Mouse (Mus musculus) hindbrain, embryonic 16.5 days (tissue): ENCODE results near the gene Atp2c2. TPM values are rescaled to one million over a fixed set of nuclear protein-coding genes. Genes with fewer than 3 reads are reported as not detected.
A peak's percentile ranks its signal among the peaks of the same experiment; 100 is the strongest.

Experiments
- ATAC-seq: fragments of 200-750 bp; cut with Nextera tagmentation; 2 replicates; pipeline ENCODE4 v1.8.0; 2017; ENCODE audit warnings: moderate TSS enrichment, moderate library complexity
- H3K27ac ChIP-seq: fragments of 300-500 bp; sonication (generic); 2 replicates; pipeline ENCODE4 v1.5.1; 2014; ENCODE audit warnings: low read depth, mild to moderate bottlenecking, control low read depth, low read length, moderate library complexity
- H3K27me3 ChIP-seq: fragments of 300-500 bp; sonication (generic); replicated peaks from 2 replicates; pipeline ENCODE4 v1.6.1; 2014; ENCODE audit warnings: low read length; ENCODE audit not compliant: control insufficient read depth, insufficient read depth
- H3K36me3 ChIP-seq: fragments of 300-500 bp; sonication (generic); 2 replicates; pipeline ENCODE4 v1.6.1; 2014; ENCODE audit warnings: mild to moderate bottlenecking, low read length, moderate library complexity, mixed read lengths; ENCODE audit not compliant: control insufficient read depth, insufficient read depth
- H3K4me1 ChIP-seq: fragments of 300-500 bp; sonication (generic); 2 replicates; pipeline ENCODE4 v1.6.1; 2014; ENCODE audit warnings: low read depth, low read length; ENCODE audit not compliant: control insufficient read depth, insufficient read depth
- H3K4me2 ChIP-seq: fragments of 300-500 bp; sonication (generic); 2 replicates; pipeline ENCODE4 v1.6.1; 2014; ENCODE audit warnings: mild to moderate bottlenecking, low read length, control low read depth, moderate library complexity
- H3K4me3 ChIP-seq: fragments of 300-500 bp; sonication (generic); 2 replicates; pipeline ENCODE4 v1.5.1; 2014; ENCODE audit warnings: mild to moderate bottlenecking, low read length, control low read depth, moderate library complexity
- H3K9ac ChIP-seq: fragments of 300-500 bp; sonication (generic); 2 replicates; pipeline ENCODE4 v1.6.1; 2014; ENCODE audit warnings: low read depth, mild to moderate bottlenecking, control low read depth, low read length, moderate library complexity
- H3K9me3 ChIP-seq: fragments of 300-500 bp; sonication (generic); 2 replicates; pipeline ENCODE4 v1.6.1; 2014; ENCODE audit warnings: mild to moderate bottlenecking, low read length, moderate library complexity; ENCODE audit not compliant: control insufficient read depth
- WGBS: fragments of 180-500 bp; shearing (Covaris S2); extraction: QIAGEN DNeasy Blood & Tissue Kit; methylation state at CpG from one replicate; pipeline ENCODE4 v1.1.7; 2014; 5-methylcytosine and 5-hydroxymethylcytosine counted together
- polyA plus RNA-seq: library from polyadenylated mRNA; unstranded; fragments of >200 nt; fragmentation: Nextera tagmentation; extraction: Ambion mirVana; gene quantifications from 2 replicates; pipeline ENCODE4 v1.2.1, GENCODE M21; 2015

Gene Atp2c2
- polyA plus RNA-seq, 1 experiment from 2014 or later, result 0.49 TPM

DNA sequence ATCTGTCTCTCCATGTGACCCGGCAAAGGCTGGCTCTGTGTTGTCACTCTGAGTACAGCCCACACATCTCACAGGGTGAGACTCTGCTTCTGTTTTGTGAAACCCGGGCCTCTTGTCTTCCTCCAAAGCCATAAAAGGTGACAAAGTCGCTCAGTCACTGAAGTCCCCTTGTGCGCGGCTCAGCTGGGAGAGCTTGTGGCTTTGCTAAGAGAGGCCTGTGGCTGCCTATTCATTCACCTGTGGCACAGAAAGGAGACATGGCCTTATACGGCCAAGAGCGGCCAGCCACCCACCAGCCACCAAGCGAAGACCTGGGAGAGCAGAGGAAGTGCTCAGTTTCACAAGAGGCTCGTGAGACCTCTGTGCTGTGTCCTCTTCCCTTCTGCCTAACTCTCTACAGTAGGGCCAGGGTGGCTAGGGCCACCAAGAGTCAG, 84.3 kb downstream of the Atp2c2 start:
- Histone ChIP-seq H3K27me3 (no peaks in the 10 kb centered on the region), H3K9me3 (no peaks in the 10 kb centered on the region), H3K4me1 (no peaks in the 10 kb centered on the region; the same call in none of the 2 replicates), H3K36me3 (no peaks in the 10 kb centered on the region), H3K9ac (no peak overlapping the region), H3K4me3 (no peak overlapping the region), H3K4me2 (no peak overlapping the region), H3K27ac (no peak overlapping the region)
- ATAC-seq, result no peak
- 49% methylated on average over 9 of the region's 9 CpGs for WGBS

DNA sequence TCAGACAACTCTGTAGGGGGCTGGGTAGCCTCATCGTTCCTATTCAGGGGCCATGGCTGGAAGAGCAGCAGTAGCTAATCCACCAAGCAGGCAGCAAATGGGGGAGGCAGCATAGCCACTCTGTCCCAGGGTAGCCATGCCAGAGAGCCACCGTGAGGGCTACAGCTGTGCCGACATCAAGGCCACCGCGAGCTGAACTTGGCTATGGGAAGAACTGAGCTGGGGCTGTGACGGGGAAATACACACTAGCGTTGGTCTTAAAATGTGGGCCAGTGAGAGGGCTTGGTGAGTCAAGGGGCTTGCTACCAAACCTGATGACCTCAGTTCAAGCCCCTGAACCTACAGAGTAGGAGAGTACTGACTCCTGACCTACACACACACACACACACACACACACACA, 84.9 kb downstream of the Atp2c2 start:
- ATAC-seq, result no peak
- Histone ChIP-seq H3K27ac (no peak overlapping the region), H3K9me3 (no peaks in the 10 kb centered on the region), H3K27me3 (no peaks in the 10 kb centered on the region), H3K4me1 (no peaks in the 10 kb centered on the region; the same call in none of the 2 replicates), H3K4me2 (no peak overlapping the region), H3K9ac (no peak overlapping the region), H3K4me3 (no peak overlapping the region), H3K36me3 (no peaks in the 10 kb centered on the region)
- WGBS, result 68% methylated on average over 7 of the region's 7 CpGs

DNA sequence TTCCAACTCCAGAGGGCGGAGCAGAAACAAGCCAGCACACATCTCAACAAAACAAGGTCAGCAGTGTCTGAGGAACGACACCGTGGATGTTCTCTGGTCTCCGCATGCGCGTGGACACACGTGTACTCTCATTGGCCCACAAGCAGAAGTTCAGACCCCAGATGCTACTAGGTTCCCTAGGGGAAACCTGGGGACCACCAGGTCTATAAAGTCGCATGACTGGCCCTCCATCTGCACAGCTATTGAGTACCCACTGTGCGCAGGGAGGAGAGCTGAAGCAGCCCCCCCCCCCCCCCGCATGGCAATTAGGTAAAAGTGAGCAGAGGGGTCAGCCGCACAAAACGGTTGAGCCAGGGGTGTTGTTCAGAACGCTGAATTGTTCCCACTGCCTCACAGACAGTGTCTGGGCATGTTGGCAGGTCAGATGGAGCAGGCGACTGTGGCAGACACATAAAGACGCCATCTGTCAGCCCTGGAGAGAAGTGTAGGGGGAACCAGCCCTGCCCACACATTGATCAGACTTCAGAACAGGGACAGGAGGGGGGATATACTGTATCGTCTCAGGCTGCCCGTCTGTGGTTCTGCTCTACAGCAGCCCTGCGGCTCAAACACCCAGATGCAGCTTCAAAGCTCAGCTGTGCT, 86.1 kb downstream of the Atp2c2 start:
- Histone ChIP-seq H3K27me3 (no peaks in the 10 kb centered on the region), H3K9me3 (no peaks in the 10 kb centered on the region), H3K4me2 (peak overlapping the region; percentile 11; the same call in 1 of the 2 replicates), H3K4me1 (peaks cover 4% of the 10 kb centered on the region), H3K36me3 (no peaks in the 10 kb centered on the region), H3K27ac (no peak overlapping the region), H3K4me3 (no peak overlapping the region), H3K9ac (peak overlapping the region; percentile 1; the same call in 1 of the 2 replicates)
- 17% methylated on average over 17 of the region's 18 CpGs for WGBS
- ATAC-seq, result peak; percentile 49

DNA sequence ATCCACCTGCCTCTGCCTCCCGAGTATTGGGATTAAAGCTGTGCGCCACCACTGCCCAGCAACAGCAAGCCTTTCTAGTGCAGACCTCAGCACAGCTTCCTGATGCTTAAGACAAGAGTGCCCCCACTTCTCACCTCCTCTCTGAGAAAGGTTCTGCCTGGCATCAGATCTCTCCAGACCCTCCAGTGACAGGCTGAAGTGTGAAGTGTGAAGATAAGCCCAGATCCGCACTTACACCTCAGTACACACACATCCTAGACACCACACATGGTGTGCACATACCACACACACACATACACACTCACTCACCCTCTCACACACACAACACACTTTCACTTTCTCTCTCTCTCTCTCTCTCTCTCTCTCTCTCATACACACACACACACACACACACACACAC, 87.1 kb downstream of the Atp2c2 start:
- 84% methylated on average over 3 of the region's 3 CpGs for WGBS
- H3K36me3 ChIP-seq, result no peaks in the 10 kb centered on the region
- no peak for ATAC-seq
- no peak overlapping the region for H3K9ac ChIP-seq
- no peaks in the 10 kb centered on the region for H3K9me3 ChIP-seq
- no peak overlapping the region for H3K4me2 ChIP-seq
- no peak overlapping the region for H3K4me3 ChIP-seq
- peaks cover 12% of the 10 kb centered on the region for H3K4me1 ChIP-seq
- no peaks in the 10 kb centered on the region for H3K27me3 ChIP-seq
- no peak overlapping the region for H3K27ac ChIP-seq

DNA sequence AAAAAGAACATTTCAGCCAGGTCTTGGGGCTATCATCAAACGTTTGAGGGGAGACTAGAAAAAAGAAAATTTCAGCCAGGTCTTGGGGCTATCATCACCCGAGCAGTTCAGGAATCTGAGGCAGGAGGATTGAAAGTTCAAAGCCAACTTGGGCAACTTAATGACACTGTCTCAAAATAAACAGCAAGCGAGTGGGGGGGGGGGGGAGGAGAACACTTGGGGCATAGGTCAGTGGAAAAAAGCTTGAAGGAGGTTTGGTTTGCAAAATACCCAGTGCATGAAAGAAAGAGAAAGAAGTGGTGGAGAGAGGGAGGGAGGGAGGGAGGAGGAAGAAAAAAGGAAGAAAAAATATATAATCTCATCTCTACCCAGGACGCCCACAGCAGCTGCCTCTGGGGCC, 87.5 kb downstream of the Atp2c2 start:
- 54% methylated on average over 4 of the region's 4 CpGs for WGBS
- Histone ChIP-seq H3K4me1 (peaks cover 15% of the 10 kb centered on the region), H3K36me3 (no peaks in the 10 kb centered on the region), H3K27ac (no peak overlapping the region), H3K27me3 (no peaks in the 10 kb centered on the region), H3K9ac (0 out of 2 replicates have a peak overlapping the region, but pooled peaks have one; percentile 22), H3K4me3 (no peak overlapping the region), H3K4me2 (no peak overlapping the region), H3K9me3 (no peaks in the 10 kb centered on the region)
- ATAC-seq, result no peak

DNA sequence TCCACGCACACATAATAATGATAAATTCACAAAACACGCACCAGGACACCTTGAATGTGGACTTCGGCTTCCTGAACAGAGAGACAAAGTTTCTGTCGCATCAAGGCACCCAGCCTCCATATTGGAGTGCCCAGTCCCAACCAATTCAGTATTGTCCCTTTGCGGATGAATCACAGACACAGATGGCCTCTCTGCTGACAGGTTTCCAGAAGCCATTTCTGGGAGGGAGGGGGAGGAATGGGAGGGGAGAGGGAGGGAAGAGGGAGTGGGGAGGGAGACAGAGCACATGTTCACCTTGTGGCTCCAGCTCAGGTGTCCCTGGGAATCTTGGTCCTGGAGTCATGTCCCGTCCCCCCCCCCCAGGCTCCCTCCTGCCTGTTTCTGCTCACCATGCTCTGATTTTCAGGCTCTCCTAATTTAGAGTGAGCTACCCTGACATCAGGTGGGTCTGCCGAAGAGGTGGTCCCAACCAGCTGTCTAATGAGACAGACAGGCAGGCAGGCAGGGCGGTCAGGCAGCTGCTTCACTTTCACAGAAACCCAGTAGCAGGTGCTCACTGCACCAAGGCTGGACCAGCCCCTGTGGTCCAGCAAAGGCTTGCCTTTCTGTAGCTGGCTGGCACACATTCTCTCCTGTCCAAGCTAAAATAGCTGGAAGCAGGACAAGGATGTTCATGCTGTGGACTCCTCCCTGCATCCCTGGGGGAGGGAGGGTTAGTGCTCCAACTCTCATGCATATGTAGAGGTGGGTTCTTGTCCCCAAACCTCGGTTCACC, 89.0 kb downstream of the Atp2c2 start:
- Histone ChIP-seq H3K9ac (no peak overlapping the region), H3K27ac (no peak overlapping the region), H3K4me1 (peaks cover 15% of the 10 kb centered on the region), H3K9me3 (no peaks in the 10 kb centered on the region), H3K4me3 (no peak overlapping the region), H3K27me3 (no peaks in the 10 kb centered on the region), H3K36me3 (no peaks in the 10 kb centered on the region), H3K4me2 (no peak overlapping the region)
- WGBS, result 70% methylated on average over 9 of the region's 9 CpGs
- ATAC-seq, result no peak

DNA sequence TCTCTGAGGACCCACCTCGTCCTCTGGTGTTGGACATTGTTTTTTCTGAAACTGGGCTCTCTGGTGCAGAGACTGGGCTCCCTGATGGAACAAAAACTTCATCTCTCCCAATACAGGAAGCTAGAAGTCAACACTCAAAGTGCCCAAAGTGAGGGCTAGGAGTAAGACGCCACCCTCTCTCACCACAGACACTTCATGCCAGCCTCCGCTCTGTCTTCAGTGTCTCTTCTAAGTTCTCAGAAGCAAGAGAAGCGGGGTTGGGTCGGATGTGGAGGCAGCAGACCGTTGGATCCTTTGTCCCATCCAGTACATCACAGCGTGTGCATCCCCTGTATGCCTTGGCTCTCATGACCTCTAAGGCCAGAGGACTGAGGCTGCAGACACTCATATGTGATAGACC, 89.8 kb downstream of the Atp2c2 start:
- Histone ChIP-seq H3K9ac (no peak overlapping the region), H3K4me2 (no peak overlapping the region), H3K9me3 (no peaks in the 10 kb centered on the region), H3K36me3 (no peaks in the 10 kb centered on the region), H3K27me3 (no peaks in the 10 kb centered on the region), H3K4me3 (no peak overlapping the region), H3K27ac (no peak overlapping the region), H3K4me1 (peaks cover 15% of the 10 kb centered on the region)
- WGBS, result 69% methylated on average over 7 of the region's 7 CpGs
- ATAC-seq, result no peak

DNA sequence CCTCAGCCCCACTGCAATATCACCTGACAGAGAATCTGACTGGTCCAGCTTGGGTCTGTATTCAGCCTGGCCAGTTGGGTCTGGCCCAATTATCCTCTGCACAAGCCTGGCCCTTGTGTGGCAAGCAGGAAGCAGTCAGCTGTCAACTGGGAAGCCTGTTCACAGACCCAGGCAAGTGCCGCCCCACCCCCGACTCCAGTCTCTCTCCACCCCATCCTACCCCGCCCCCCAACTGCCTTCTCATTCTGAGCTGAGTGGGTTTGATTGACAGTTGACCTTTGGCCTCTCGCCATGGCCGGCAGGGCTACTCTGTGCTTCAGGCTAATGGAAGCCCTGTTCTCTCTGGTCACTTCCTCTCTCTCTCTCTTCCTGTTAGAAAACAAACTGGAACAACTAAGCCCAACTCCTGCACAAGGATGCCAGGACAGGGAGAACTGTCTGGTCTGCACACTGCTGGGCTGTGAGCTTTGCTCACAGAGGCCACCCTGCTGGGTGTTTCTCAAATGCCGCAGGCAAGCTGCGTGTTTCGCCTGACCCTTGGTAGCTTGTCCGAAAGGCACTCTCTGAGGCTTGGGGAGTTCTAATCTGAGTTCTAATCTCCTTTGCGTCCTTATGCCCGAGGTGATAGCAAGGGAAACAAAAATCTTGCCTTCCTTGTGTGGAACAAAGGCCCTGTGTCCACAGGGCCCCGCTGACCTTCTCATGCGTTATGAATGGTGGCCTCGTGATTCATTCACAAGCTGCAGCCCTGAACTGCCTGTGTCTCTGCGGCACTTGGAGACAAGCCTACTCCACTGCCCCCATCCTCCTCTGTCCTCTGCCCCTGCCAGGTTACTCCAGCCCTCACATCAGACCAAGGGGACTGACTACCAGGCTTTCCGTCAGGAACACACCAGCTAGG, 92.2 kb downstream of the Atp2c2 start:
- Histone ChIP-seq H3K4me3 (no peak overlapping the region), H3K27me3 (no peaks in the 10 kb centered on the region), H3K27ac (peak overlapping the region; percentile 21; the same call in 1 of the 2 replicates), H3K4me2 (no peak overlapping the region), H3K9ac (no peak overlapping the region), H3K36me3 (no peaks in the 10 kb centered on the region), H3K9me3 (no peaks in the 10 kb centered on the region), H3K4me1 (peaks cover 15% of the 10 kb centered on the region; the same call in 1 of the 2 replicates)
- WGBS, result 10% methylated on average over 16 of the region's 16 CpGs
- ATAC-seq, result peak; percentile 79

DNA sequence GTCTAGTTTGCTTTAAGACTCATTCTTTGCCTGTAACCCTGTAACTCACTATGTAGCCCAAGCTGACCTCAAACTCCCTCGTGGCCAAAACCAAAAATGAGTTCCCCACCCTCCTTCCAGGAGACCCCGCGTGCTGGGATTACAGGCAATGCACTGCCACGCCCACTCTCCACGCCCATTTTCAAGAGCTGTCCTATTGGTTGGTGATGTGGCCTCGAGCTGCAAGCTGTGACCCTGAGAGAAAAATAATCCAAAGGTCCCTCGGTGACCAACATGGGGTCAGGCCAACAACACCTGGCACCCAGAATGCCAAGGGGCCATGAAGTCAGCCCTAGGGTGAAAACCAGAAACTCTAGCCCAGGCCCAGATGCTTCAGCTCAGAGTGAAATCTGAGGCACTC, 94.9 kb downstream of the Atp2c2 start:
- Histone ChIP-seq H3K4me3 (no peak overlapping the region), H3K4me1 (peaks cover 27% of the 10 kb centered on the region), H3K4me2 (no peak overlapping the region), H3K27ac (no peak overlapping the region), H3K9me3 (no peaks in the 10 kb centered on the region), H3K9ac (no peak overlapping the region), H3K36me3 (no peaks in the 10 kb centered on the region), H3K27me3 (no peaks in the 10 kb centered on the region)
- no peak for ATAC-seq
- WGBS, result 46% methylated on average over 7 of the region's 7 CpGs
